Mouse (Mus musculus) megakaryocyte, embryonic 14.5 days (primary cell): Measurements from ENCODE around the gene Upb1.

ENCODE experiments used
- FLI1 ChIP-seq: IDR thresholded peaks from 2 replicates; pipeline ENCODE4 v1.6.1; 2012; ENCODE audit warnings: low read length, inconsistent platforms, mixed read lengths
- GATA1 ChIP-seq: IDR thresholded peaks from 3 replicates; pipeline ENCODE4 v1.6.1; 2012; ENCODE audit warnings: mixed read lengths, low read length, inconsistent platforms, borderline replicate concordance

- TF ChIP-seq GATA1 (no peak), FLI1 (no peak)
Observed at GRCm38 (mm10) chr10:75438132-75438810, 37.4 kb downstream of the Upb1 start.
